In genomic region chr14:21499011-21499581, GRCm38 (mm10) we compare ENCODE assay signal across 8 mouse cellular contexts. TPM values are rescaled to one million over a fixed set of nuclear protein-coding genes. Genes with fewer than 3 reads are reported as not detected.
DNase-seq lines count a peak whose midpoint lies in the region; ATAC-seq lines count a peak whose summit lies in the region.

No protein-coding gene starts in this region.

- ATAC-seq in heart, embryonic 13.5 days (ENCODE audit: extremely low read depth, insufficient number of reproducible peaks, low FRiP score, low TSS enrichment), result no peak
- ATAC-seq in liver, embryonic 16.5 days (ENCODE audit: low read depth), result no peak
- no peak for ATAC-seq in neural tube, embryonic 15.5 days (ENCODE audit: low FRiP score)

- no peaks in the 10 kb centered on the region for H3K36me3 ChIP-seq in heart, embryonic 13.5 days
- no peaks in the 10 kb centered on the region for H3K36me3 ChIP-seq in liver, embryonic 16.5 days (ENCODE audit: control insufficient read depth, insufficient read depth)
- H3K36me3 ChIP-seq in neural tube, embryonic 15.5 days, result no peaks in the 10 kb centered on the region

- no peaks in the 10 kb centered on the region for H3K27me3 ChIP-seq in heart, embryonic 13.5 days (replicated peaks)
- H3K27me3 ChIP-seq in liver, embryonic 16.5 days (ENCODE audit: control insufficient read depth, insufficient read depth, low read depth, low read length), result peaks cover 17% of the 10 kb centered on the region
- no peaks in the 10 kb centered on the region for H3K27me3 ChIP-seq in neural tube, embryonic 15.5 days (replicated peaks)

- H3K9me3 ChIP-seq in heart, embryonic 13.5 days, result no peaks in the 10 kb centered on the region
- no peaks in the 10 kb centered on the region for H3K9me3 ChIP-seq in liver, embryonic 16.5 days (replicated peaks; ENCODE audit: control insufficient read depth, low read length)
- no peaks in the 10 kb centered on the region for H3K9me3 ChIP-seq in neural tube, embryonic 15.5 days (replicated peaks)

- under 1% methylated on average over 30 of the region's 33 CpGs for WGBS in heart, embryonic 13.5 days
- WGBS in liver, embryonic 16.5 days (ENCODE audit: insufficient replicate concordance), result under 1% methylated on average over 33 of the region's 33 CpGs
- WGBS in neural tube, embryonic 15.5 days, result 0% methylated on average over 33 of the region's 33 CpGs

- H3K4me2 ChIP-seq in heart, embryonic 13.5 days, result peak overlapping the region; percentile 81
- H3K4me2 ChIP-seq in liver, embryonic 16.5 days (ENCODE audit: low read depth, low read length), result peak overlapping the region; percentile 100
- H3K4me2 ChIP-seq in neural tube, embryonic 15.5 days, result peak overlapping the region; percentile 93

- H3K27ac ChIP-seq in heart, embryonic 13.5 days (replicated peaks), result peak overlapping the region; percentile 99
- no peak overlapping the region for H3K27ac ChIP-seq in liver, embryonic 16.5 days (ENCODE audit: low read length)
- H3K27ac ChIP-seq in neural tube, embryonic 15.5 days (replicated peaks), result peak overlapping the region; percentile 99

- peak overlapping the region; percentile 90 for H3K4me3 ChIP-seq in heart, embryonic 13.5 days
- H3K4me3 ChIP-seq in liver, embryonic 16.5 days (ENCODE audit: low read depth, low read length), result peak overlapping the region; percentile 93
- H3K4me3 ChIP-seq in neural tube, embryonic 15.5 days (replicated peaks), result peak overlapping the region; percentile 74

- H3K4me1 ChIP-seq in heart, embryonic 13.5 days, result peaks cover 49% of the 10 kb centered on the region
- peaks cover 22% of the 10 kb centered on the region for H3K4me1 ChIP-seq in liver, embryonic 16.5 days (ENCODE audit: control insufficient read depth, low read depth, low read length)
- H3K4me1 ChIP-seq in neural tube, embryonic 15.5 days, result peaks cover 33% of the 10 kb centered on the region

- peak; percentile 20 to 44 for DNase-seq in heart, adult 9 months (ENCODE audit: low spot score in 2 of 2)
- no peak for DNase-seq in heart, adult 11 months
- DNase-seq in cerebellum, postnatal 4 days (ENCODE audit: low spot score in 2 of 2), result peak; percentile 25 to 57
- DNase-seq in kidney, postnatal 10 days, result peak; percentile 68
- peak; percentile 74 for DNase-seq in thymus, postnatal 4 days

- H3K9ac ChIP-seq in heart, embryonic 13.5 days, result peak overlapping the region; percentile 97
- peak overlapping the region; percentile 81 for H3K9ac ChIP-seq in liver, embryonic 16.5 days (ENCODE audit: low read depth, low read length)
- H3K9ac ChIP-seq in neural tube, embryonic 15.5 days (replicated peaks), result peak overlapping the region; percentile 91

RNA-seq across cellular contexts. Expression of gene Kat6b, which starts 17.9 kb away (rescaled TPM):
- 9.8 and 11.8 TPM in 2 replicates for polyA plus RNA-seq in heart, embryonic 13.5 days (2015; fragmentation: Nextera tagmentation; extraction: Ambion mirVana)
- polyA plus RNA-seq in liver, embryonic 16.5 days (2015; fragmentation: Nextera tagmentation; extraction: Ambion mirVana), result 1.7 and 1.9 TPM in 2 replicates
- polyA plus RNA-seq in neural tube, embryonic 15.5 days (2015; fragmentation: Nextera tagmentation; extraction: Ambion mirVana), result 16.1 and 18.8 TPM in 2 replicates
